Mouse (Mus musculus) kidney, adult 8-10 months (tissue): ENCODE results near the gene Grin1.
A peak's percentile ranks its signal among the peaks of the same experiment; 100 is the strongest.

Experiments
- DNase-seq, 2 experiments: peaks; one replicate each; pipeline ENCODE4 v3.0.0; 2022

Grin1 gene

DNA sequence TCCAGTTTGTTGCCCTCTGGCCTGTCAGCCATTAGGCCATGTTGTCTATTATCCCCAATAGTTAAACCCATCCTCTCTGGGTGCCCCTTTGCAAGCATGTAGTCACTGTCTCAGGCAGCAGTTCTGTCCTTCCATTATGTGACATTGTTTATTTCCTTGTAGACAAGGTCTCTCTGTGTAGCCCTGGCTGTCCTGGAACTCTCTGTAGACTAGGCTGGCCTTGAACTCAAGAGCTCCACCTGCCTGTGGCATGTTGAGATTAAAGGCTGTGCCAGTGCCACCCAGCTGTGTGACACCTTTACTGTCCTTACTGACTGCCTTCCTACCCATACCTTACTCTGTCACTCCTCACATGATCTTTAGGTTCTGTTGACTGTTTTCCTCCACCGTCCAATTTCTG is 66.7 kb downstream of the Grin1 start:
- DNase-seq = peak in 1 of 2 experiments; percentile 48

DNA sequence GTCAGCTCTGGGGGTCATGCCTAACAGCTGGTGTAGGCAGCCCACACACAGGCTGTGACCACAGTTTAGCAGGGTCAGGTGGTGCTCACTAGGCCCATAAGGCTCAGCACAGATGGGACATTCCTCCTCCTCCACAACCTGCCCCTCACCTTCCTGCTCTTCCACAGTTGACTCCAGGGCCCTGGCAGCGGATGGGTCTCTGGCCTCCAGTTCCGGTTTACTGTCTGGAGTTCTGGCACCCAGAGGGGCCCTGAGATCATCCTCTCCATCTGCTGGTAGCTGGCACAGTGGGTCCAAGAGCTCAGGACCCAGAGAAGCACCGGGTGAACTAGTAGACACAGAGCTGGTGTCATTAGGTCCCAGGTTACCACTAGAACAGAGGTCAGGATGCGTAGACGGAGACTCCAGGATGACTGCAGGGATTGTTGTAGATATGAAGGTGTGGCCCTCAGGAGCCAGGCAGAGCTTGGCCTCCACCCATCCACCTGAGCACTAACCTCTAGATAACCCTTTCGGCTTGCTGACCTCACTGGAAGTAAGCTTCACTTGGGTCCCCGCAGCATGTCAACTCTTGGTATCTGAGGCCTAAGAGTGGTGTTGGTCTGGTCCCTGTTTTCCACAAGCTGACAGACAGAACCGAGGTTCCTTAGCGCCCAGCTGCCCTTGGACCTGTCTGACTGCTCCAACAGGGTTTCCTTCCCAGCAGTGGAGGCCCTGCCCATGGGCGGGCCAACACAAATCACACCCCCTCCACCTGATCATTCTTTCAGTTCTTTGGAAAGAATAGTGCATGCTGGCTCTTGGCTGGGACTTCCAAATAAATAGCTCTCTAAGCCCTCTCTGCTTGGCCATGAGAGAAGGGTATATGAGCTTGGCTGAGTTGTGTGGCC is 72.6 kb downstream of the Grin1 start, which contains the start of gene AL732309.1:
Gene AL732309.1 (minus strand): TSS at position 681 of the 890 bp plus-strand sequence.
- peak in 1 of 2 experiments; percentile 41 for DNase-seq

DNA sequence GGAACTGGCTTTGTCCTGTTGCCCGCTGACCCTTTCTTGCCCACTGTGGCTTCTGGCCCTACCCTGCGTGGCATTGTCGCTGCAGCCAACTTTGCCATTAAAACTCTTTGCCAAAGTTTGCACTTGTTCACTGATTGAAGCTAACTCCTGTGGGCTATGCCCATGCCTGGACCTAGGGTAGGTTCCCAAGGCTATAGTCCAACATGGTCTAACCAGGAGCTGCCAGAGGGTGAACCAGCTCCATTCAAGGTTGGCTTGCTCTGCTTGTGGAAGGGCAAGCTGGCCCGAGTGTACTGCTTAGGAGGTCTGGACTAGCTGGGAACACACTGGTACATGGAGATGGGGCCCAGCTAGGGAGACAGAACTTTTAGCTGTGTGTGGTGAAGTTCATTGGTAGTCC is 74.8 kb downstream of the Grin1 start:
- no peak for DNase-seq

DNA sequence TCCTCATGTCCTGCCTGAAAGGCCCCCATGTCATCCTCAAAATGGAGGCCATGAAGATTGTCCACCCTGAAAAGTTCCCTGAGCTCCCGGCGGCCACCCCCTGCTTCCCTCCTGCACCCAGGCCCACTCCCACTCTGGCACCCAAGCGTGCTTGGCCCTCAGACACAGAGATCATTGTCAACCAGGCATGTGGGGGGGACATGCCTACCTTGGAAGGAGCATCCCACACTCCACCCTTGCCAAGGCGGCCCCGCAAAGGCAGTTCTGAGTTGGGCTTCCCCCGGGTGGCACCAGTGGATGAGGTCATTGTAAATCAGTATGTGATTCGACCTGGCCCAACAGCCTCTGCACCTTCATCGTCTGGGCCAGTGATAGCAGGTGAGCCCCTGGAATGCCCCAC is 75.6 kb downstream of the Grin1 start:
- no peak for DNase-seq

DNA sequence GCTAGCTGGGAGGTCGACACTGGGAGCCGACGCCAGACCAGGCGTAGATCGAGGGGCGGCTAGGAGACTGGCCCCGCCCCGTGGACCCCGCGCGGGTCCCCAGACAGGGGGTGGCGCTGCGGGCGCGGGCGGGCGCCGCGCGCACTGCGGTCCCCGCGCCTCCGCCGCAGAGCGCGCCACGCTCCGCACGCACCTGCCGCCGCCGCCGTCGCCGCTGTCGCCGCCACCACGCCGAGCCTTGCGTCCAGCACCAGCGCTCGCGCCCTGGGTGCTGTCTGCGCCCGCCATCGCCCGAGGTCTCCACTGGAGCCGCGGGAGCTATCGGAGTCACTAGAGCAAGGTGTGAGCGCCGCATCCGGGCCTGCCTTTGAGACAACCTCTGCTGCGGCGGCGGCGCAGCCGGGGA is 76.9 kb downstream of the Grin1 start, which contains the start of the genes Rnf208 and Cysrt1:
Gene Rnf208 (plus strand): TSS at position 155 of the 406 bp plus-strand sequence.
Gene Cysrt1 (minus strand): TSS at position 352 of the 406 bp plus-strand sequence.
- DNase-seq = no peak

DNA sequence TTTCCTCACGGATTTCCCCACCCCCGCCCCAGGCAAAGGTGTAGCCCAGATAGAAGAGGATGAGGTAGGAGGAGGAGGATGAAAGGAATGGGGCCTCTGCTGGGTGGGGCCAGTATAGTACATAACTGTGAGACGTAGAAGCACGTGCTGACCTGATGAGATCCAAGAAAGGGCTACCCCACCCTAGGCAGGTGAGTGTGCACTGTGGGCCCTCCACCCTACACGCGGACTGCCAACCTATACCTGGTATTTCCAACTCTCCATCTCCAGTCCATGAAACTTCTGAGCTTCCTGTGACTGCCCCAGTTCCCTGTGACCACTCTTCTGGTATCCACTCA is 77.6 kb downstream of the Grin1 start:
- DNase-seq = no peak
